Mouse (Mus musculus) spleen, adult 18-20 months (tissue): ENCODE results near the gene Lrrc46.

Experiments used
- DNase-seq, 2 experiments: peaks; one replicate each; pipeline ENCODE4 v3.0.0; 2022; ENCODE audit warnings: mixed read lengths in 2 of 2

Gene Lrrc46

GRCm38 (mm10) chr11:97007093-97007794 is 34.0 kb downstream of the Lrrc46 start:
- no peak for DNase-seq

GRCm38 (mm10) chr11:97003170-97003569 is 38.0 kb downstream of the Lrrc46 start:
- no peak for DNase-seq

GRCm38 (mm10) chr11:96997380-96997956 is 43.7 kb downstream of the Lrrc46 start:
- peak in 1 of 2 experiments; percentile 15 for DNase-seq

GRCm38 (mm10) chr11:96996773-96997379 is 44.3 kb downstream of the Lrrc46 start:
- no peak for DNase-seq

- peak in 1 of 2 experiments; percentile 22 for DNase-seq
These were observed 45.1 kb downstream of the Lrrc46 start for GRCm38 (mm10) chr11:96995836-96996772.

GRCm38 (mm10) chr11:96995031-96995430 is 46.2 kb downstream of the Lrrc46 start:
- no peak for DNase-seq

GRCm38 (mm10) chr11:96992722-96993311 is 48.4 kb downstream of the Lrrc46 start:
- DNase-seq, result no peak

- no peak for DNase-seq
These were observed 49.7 kb downstream of the Lrrc46 start for GRCm38 (mm10) chr11:96991501-96991900.

- DNase-seq, result peak; percentile 48 to 52
These were observed 53.1 kb downstream of the Lrrc46 start for GRCm38 (mm10) chr11:96987873-96988655.

GRCm38 (mm10) chr11:96986463-96986862 is 54.7 kb downstream of the Lrrc46 start:
- no peak for DNase-seq

- DNase-seq, result no peak
These were observed 56.3 kb downstream of the Lrrc46 start for GRCm38 (mm10) chr11:96984903-96985302.
